Mouse (Mus musculus): Measurements from ENCODE around the gene Xylt2. TPM values are rescaled to one million over a fixed set of nuclear protein-coding genes. Genes with fewer than 3 reads are reported as not detected.
"Not testable (repeated sequence)": the region's sequence is repeated elsewhere in the genome, so short reads cannot be mapped to it uniquely, and the experiment has no call there.

Xylt2 gene
- polyA plus RNA-seq, 1 experiment from 2014 or later: 2.8 TPM

DNA sequence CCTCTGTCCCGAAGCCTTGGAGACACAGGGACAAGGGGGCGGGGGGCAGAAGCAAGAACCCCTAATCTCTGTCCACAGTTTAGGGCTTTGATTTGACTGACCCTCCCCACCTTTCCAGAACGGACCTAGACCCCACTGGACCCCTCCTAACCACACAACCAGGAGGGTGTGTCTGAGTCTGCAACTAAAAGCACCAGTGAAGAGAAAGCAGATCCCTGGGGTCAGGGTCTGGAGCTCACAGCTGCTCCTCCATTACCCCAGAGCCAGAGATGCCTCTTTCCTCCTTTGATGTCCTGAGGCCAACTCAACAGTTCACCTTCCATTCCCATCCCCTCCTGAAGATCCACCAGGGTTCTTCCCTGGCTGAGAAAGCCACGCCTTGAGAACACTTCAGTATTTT, 1.0 kb downstream of the Xylt2 start:
- Histone ChIP-seq H3K27me3 (no peaks in the 10 kb centered on the region), H3K36me3 (replicated peaks) (no peaks in the 10 kb centered on the region), H3K9me3 (replicated peaks) (0 out of 2 replicates have a peak, but pooled peaks cover 3% of the 10 kb centered on the region), H3K4me2 (peak overlapping the region; percentile 88), H3K4me3 (replicated peaks) (peak overlapping the region; percentile 83), H3K9ac (peak overlapping the region; percentile 87), H3K4me1 (replicated peaks) (peaks cover 19% of the 10 kb centered on the region), H3K27ac (replicated peaks) (no peak overlapping the region)
- ATAC-seq (ENCODE audit: insufficient read depth): no peak
- WGBS (ENCODE audit: insufficient replicate concordance): 43% methylated on average over 4 of the region's 4 CpGs

DNA sequence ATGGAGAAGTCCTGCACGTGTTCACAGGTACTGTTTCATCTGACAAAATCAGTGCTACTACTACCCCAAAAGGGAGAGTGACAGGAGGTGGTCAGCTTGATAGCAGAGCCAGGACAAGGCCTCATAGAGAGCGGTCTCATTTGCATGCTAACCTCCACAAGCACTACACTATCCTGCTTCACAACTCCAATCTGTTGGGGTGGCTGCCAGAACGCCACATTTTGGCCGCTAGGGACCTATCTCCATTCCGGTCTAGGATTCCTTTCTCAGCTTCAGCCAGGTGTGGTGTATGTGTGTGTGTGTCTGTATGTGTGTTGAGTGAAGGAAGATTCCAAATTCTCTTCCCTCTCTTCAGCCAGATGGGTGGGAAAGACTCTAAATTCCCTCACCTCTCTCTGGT, 1.9 kb downstream of the Xylt2 start:
- Histone ChIP-seq H3K4me1 (replicated peaks) (peaks cover 19% of the 10 kb centered on the region), H3K27ac (replicated peaks) (no peak overlapping the region), H3K4me2 (no peak overlapping the region), H3K27me3 (no peaks in the 10 kb centered on the region), H3K4me3 (replicated peaks) (no peak overlapping the region), H3K9me3 (replicated peaks) (0 out of 2 replicates have a peak, but pooled peaks cover under 1% of the 10 kb centered on the region), H3K9ac (no peak overlapping the region), H3K36me3 (replicated peaks) (no peaks in the 10 kb centered on the region)
- 75% methylated on average over 5 of the region's 5 CpGs for WGBS (ENCODE audit: insufficient replicate concordance)
- ATAC-seq (ENCODE audit: insufficient read depth): no peak

DNA sequence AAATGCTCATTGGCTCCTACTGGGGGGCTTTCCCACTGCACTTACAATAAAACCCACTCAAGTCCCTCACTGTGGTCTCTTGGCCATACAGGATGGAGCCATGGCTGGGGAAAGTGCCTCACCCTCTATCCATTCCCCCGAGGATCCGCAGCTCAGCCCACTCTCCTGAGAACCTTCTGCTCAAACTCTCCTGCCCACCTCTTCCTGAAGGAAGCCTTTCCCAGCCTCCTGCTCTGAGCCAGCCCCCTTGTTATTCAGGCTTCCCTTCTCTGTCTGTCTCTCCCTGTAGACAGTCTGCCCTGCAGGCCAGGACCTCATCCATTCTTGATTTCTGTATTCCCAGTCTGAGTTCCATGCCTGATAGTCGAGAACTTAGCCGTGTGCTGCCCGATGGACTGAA, 2.3 kb downstream of the Xylt2 start:
- Histone ChIP-seq H3K4me3 (replicated peaks) (no peak overlapping the region), H3K4me1 (replicated peaks) (peaks cover 19% of the 10 kb centered on the region), H3K27ac (replicated peaks) (no peak overlapping the region), H3K9me3 (replicated peaks) (no peaks in the 10 kb centered on the region), H3K9ac (no peak overlapping the region), H3K27me3 (no peaks in the 10 kb centered on the region), H3K36me3 (replicated peaks) (no peaks in the 10 kb centered on the region), H3K4me2 (no peak overlapping the region)
- 69% methylated on average over 5 of the region's 5 CpGs for WGBS (ENCODE audit: insufficient replicate concordance)
- no peak for ATAC-seq (ENCODE audit: insufficient read depth)

DNA sequence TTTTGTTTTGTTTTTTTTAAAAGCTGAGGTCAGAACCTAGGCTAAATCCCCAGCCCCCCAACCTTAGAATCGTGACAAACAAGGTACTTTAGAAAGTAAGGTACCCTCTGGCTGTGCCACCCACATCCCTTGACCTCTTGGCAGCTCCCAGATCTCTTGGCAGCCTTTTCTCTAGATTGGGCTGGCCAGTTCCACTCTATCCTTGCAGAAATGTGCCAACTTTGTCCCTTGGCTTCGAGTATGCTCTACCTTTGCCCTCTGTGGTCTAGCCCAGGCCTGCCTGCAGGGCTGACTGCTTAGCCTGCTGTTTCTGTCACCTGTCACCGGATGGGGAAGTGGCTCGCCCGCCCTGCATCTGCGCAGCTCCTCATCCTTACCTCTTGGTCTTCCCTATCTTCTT, 12.0 kb downstream of the Xylt2 start:
- 83% methylated on average over 6 of the region's 6 CpGs for whole genome bisulfite sequencing (ENCODE audit: insufficient replicate concordance)
- Histone ChIP-seq H3K9ac (no peak overlapping the region), H3K4me3 (replicated peaks) (no peak overlapping the region), H3K4me2 (no peak overlapping the region), H3K27me3 (no peaks in the 10 kb centered on the region), H3K36me3 (replicated peaks) (peaks cover 17% of the 10 kb centered on the region), H3K27ac (replicated peaks) (no peak overlapping the region), H3K9me3 (replicated peaks) (no peaks in the 10 kb centered on the region), H3K4me1 (replicated peaks) (peaks cover 8% of the 10 kb centered on the region; the same call in 1 of the 2 replicates)
- ATAC-seq (ENCODE audit: insufficient read depth): no peak

DNA sequence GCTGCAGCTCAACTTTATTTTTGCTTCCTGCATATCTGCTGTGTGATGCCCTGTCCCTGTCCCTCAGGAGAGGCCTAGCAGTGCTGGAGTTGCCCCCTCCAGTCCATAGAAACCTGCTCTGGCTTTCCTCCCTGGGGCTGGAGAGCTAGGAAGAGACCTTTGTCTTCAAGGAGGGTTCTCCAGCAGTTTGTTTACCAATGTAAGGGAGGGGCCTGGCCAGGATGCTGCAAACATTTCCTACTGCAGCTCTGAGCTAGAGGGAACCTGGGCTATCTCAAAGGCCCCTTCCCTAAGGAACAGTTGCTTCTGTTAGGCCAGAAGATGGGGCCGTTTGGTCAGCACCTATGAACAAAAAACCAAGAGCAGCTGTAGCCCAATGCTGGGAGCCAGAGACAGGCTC, 16.0 kb downstream of the Xylt2 start:
- H3K4me3 ChIP-seq (replicated peaks): no peak overlapping the region
- H3K9ac ChIP-seq: no peak overlapping the region
- no peak overlapping the region for H3K4me2 ChIP-seq
- ATAC-seq (ENCODE audit: insufficient read depth): no peak
- H3K9me3 ChIP-seq (replicated peaks): no peaks in the 10 kb centered on the region
- H3K4me1 ChIP-seq (replicated peaks): peaks cover 12% of the 10 kb centered on the region; the same call in 1 of the 2 replicates
- no peak overlapping the region for H3K27ac ChIP-seq (replicated peaks)
- H3K36me3 ChIP-seq (replicated peaks): peaks cover 51% of the 10 kb centered on the region
- H3K27me3 ChIP-seq: no peaks in the 10 kb centered on the region
- whole genome bisulfite sequencing (ENCODE audit: insufficient replicate concordance): 45% methylated on average over 1 of the region's 1 CpGs

DNA sequence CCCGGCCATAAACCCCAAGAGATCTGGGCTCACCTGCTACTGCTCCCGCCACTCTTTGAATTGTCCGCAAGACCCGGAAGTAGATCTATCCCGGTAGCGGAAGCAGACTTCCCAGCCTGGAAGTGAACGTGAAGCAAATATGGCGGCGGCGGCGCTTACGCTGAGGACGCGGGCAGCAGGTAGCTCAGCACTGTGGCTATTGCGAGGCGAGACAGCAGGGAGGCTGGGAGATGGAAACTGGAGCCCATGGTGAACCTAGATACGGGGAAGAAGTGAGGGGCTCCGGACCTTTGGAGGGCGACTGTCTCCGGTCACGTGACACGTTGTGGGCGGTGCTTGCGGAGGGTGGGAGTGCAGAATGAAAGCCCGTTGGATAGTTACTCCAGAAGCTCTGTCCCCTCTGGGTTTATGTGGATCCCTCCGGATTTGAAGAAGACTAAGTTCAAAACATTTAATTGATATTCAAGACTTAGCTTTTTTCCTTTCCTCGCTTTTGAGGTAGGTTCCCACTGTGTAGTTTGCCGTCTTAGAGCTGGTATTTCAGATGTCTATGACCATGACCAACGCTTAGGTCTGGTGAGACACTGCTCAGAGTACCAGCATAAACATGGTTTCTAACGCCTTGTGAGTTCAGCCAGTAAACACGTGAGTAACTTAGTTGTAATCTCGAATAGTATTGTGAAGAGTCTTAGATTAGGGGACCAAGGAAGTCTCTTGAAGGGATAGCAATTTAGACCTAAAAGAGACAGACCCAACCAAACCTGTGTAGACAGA, 23.5 kb downstream of the Xylt2 start, which contains the start of the genes Mrpl27 and Eme1:
Gene Mrpl27, plus strand, starts transcription at position 105 of the 774 bp plus-strand sequence.
Gene Eme1, minus strand, starts transcription at position 302 of the 774 bp plus-strand sequence.
- Histone ChIP-seq H3K27ac (replicated peaks) (peak within 1 kb of the TSS; percentile 92), H3K4me2 (peak within 1 kb of the TSS; percentile 67), H3K4me1 (replicated peaks) (peaks cover 31% of the 10 kb centered on the region), H3K27me3 (no peaks in the 10 kb centered on the region), H3K4me3 (replicated peaks) (peak within 1 kb of the TSS; percentile 88), H3K36me3 (replicated peaks) (peaks cover 55% of the 10 kb centered on the region), H3K9ac (peak within 1 kb of the TSS; percentile 71), H3K9me3 (replicated peaks) (no peaks in the 10 kb centered on the region)
- peak; percentile 86 for ATAC-seq (ENCODE audit: insufficient read depth)
- WGBS (ENCODE audit: insufficient replicate concordance): under 1% methylated on average over 32 of the region's 32 CpGs

DNA sequence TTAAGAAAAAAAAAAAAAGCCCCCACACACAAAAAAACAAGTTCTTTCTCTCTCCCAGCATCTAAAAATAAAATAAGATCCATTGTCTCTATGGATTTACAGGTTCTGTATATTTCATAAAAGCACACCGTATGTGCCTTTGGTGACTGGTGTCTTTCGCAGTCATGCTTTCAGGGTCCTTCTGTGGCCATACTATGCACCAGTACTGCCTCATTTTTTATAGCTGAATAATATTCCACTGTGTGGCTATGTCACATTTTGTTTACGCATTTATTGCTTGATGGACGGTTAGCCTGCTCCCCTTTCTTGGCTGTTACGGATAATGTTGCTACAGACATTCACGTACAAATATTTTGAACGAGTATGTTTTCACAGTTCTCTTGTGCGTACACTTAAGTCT, 24.3 kb downstream of the Xylt2 start:
- no peak overlapping the region for H3K27ac ChIP-seq (replicated peaks)
- H3K4me2 ChIP-seq: peak overlapping the region; percentile 67
- no peaks in the 10 kb centered on the region for H3K9me3 ChIP-seq (replicated peaks)
- H3K36me3 ChIP-seq (replicated peaks): peaks cover 53% of the 10 kb centered on the region
- H3K9ac ChIP-seq: peak overlapping the region; percentile 71
- H3K4me1 ChIP-seq (replicated peaks): peaks cover 31% of the 10 kb centered on the region
- H3K27me3 ChIP-seq: no peaks in the 10 kb centered on the region
- peak overlapping the region; percentile 88 for H3K4me3 ChIP-seq (replicated peaks)
- WGBS (ENCODE audit: insufficient replicate concordance): 36% methylated on average over 8 of the region's 8 CpGs
- ATAC-seq (ENCODE audit: insufficient read depth): no peak

DNA sequence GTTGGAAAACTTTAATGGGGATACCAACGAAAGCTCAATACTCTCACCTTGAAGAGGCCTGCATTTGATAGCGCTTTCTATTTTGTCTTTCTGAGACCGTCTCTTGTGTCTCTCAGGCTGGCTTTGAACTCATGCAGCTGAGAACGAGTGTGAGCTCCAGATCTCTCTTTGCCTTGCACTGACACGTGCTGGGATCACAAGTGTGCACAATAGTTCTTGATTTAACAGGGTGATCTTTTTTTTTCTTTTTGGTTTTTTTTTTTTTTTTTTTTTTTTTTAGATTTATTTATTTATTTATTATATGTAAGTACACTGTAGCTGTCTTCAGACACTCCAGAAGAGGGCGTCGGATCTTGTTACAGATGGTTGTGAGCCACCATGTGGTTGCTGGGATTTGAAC, 26.1 kb downstream of the Xylt2 start:
- not testable (repeated sequence) for H3K9me3 ChIP-seq (replicated peaks); H3K27ac ChIP-seq (replicated peaks); H3K4me2 ChIP-seq; ATAC-seq (ENCODE audit: insufficient read depth); H3K9ac ChIP-seq; H3K4me3 ChIP-seq (replicated peaks); H3K27me3 ChIP-seq
- peaks cover 55% of the 10 kb centered on the region for H3K36me3 ChIP-seq (replicated peaks)
- WGBS (ENCODE audit: insufficient replicate concordance): 79% methylated on average over 5 of the region's 7 CpGs
- H3K4me1 ChIP-seq (replicated peaks): peaks cover 27% of the 10 kb centered on the region

DNA sequence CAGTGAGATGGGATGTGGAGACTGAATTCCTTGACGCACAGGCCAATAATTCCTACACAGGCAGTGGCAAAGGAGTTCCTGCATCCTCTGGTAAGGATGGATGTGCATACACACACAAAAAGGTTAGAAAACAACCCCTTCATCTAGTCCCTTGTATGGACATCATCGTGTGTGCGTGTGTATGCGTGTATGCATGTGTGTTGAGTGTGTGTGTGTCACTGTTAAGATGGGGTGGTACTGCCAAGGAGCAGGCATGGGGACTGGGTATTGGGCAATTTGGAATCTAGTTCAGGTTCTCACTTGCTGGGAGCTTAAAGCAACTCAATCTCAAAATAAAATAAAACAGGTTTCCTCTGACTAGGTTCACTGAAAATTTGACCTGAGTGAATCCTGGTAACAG, 30.9 kb downstream of the Xylt2 start:
- Histone ChIP-seq H3K4me1 (replicated peaks) (no peaks in the 10 kb centered on the region), H3K9me3 (replicated peaks) (no peaks in the 10 kb centered on the region), H3K4me3 (replicated peaks) (no peak overlapping the region), H3K36me3 (replicated peaks) (peaks cover 94% of the 10 kb centered on the region), H3K9ac (no peak overlapping the region), H3K4me2 (no peak overlapping the region), H3K27me3 (no peaks in the 10 kb centered on the region), H3K27ac (replicated peaks) (no peak overlapping the region)
- WGBS (ENCODE audit: insufficient replicate concordance): 89% methylated on average over 4 of the region's 4 CpGs
- ATAC-seq (ENCODE audit: insufficient read depth): no peak

DNA sequence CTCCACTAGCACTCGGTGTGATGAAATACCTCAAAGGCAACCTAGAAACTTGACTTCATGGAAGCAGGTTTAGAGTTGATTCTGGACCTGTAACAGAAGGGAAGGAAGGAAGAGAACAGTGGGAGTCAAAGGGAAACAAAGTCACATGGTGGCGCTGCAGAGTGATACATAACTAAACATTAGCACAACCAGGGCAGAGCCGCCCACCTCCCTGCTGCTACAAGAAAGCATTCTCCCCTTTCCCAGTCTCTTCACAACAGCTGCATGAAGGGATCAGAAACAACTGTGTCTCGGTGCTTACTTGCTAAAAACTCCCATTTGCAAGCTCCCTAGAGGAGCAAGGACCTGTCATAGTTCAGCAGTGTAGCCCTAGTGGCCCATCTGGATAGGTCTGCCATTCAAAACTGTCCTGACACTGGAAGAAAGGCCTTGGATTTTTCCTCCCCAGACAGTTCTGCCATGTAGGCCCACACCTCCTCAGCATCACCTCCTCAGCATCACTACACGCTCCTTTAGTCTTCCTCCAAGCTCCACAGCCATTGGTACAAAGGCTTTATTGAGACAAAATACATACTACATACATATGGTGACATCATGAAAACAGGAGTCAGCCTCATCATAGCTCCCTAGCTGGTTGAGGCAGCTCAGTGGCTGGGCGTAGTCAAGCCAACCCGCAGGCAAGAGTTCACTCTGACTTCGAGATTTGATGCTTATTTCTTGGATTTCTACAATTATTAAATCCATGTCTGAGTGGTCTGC, 32.7 kb downstream of the Xylt2 start:
- Histone ChIP-seq H3K4me3 (replicated peaks) (no peak overlapping the region), H3K9ac (no peak overlapping the region), H3K27ac (replicated peaks) (no peak overlapping the region), H3K9me3 (replicated peaks) (no peaks in the 10 kb centered on the region), H3K27me3 (no peaks in the 10 kb centered on the region), H3K36me3 (replicated peaks) (peaks cover 96% of the 10 kb centered on the region), H3K4me2 (no peak overlapping the region), H3K4me1 (replicated peaks) (no peaks in the 10 kb centered on the region)
- WGBS (ENCODE audit: insufficient replicate concordance): 76% methylated on average over 8 of the region's 8 CpGs
- no peak for ATAC-seq (ENCODE audit: insufficient read depth)

DNA sequence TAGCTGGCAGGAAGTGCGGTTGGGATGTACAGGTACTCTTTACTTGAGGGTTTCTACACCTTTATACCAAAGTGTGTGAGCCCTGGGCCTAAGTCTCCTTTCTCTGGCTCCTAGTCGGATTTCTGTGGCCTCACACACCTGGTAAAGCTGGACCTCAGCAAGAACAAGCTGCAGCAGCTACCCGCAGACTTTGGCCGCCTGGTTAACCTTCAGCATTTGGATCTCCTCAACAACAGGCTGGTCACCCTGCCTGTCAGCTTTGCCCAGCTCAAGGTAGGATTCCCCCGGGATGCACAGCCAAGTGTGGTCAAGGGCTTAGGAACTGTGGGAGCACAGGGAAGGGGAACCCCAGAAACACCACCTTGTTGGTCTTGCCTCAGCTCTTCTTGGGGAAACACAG, 42.9 kb downstream of the Xylt2 start:
- WGBS (ENCODE audit: insufficient replicate concordance): 73% methylated on average over 5 of the region's 5 CpGs
- Histone ChIP-seq H3K4me2 (no peak overlapping the region), H3K4me3 (replicated peaks) (no peak overlapping the region), H3K27ac (replicated peaks) (no peak overlapping the region), H3K4me1 (replicated peaks) (peaks cover 25% of the 10 kb centered on the region), H3K36me3 (replicated peaks) (peaks cover 81% of the 10 kb centered on the region), H3K27me3 (no peaks in the 10 kb centered on the region), H3K9ac (no peak overlapping the region), H3K9me3 (replicated peaks) (no peaks in the 10 kb centered on the region)
- no peak for ATAC-seq (ENCODE audit: insufficient read depth)
